Mouse (Mus musculus): ENCODE data around the gene Metap1. TPM values are rescaled to one million over a fixed set of nuclear protein-coding genes. Genes with fewer than 3 reads are reported as not detected.

The Metap1 gene
- polyA plus RNA-seq, 1 experiment = 63.5 TPM

- Histone ChIP-seq H3K4me3 (ENCODE audit: insufficient read depth, low read length) (no peak overlapping the region), H3K4me1 (ENCODE audit: control insufficient read depth, insufficient read depth, low read length) (no peaks in the 10 kb centered on the region), H3K27ac (ENCODE audit: insufficient read depth, low read length) (no peak overlapping the region)
- TF ChIP-seq CTCF (IDR thresholded peaks at IDR 0.05; ENCODE audit: borderline replicate concordance, insufficient read depth, low read length) (no peak), POLR2A (IDR thresholded peaks at IDR 0.05; ENCODE audit: low read depth, low read length) (no peak)
Measured at GRCm38 (mm10) chr3:138438716-138439115, 50.6 kb downstream of the Metap1 start.

GRCm38 (mm10) chr3:138431835-138432234 lies 57.5 kb downstream of the Metap1 start:
- Histone ChIP-seq H3K27ac (ENCODE audit: insufficient read depth, low read length) (no peak overlapping the region), H3K4me1 (ENCODE audit: control insufficient read depth, insufficient read depth, low read length) (no peaks in the 10 kb centered on the region), H3K4me3 (ENCODE audit: insufficient read depth, low read length) (no peak overlapping the region)
- TF ChIP-seq POLR2A (IDR thresholded peaks at IDR 0.05; ENCODE audit: low read depth, low read length) = no peak
- no peak for TF ChIP-seq CTCF (IDR thresholded peaks at IDR 0.05; ENCODE audit: borderline replicate concordance, insufficient read depth, low read length)

GRCm38 (mm10) chr3:138430360-138430976 lies 58.8 kb downstream of the Metap1 start:
- H3K4me3 ChIP-seq (ENCODE audit: insufficient read depth, low read length) = no peak overlapping the region
- no peak overlapping the region for H3K27ac ChIP-seq (ENCODE audit: insufficient read depth, low read length)
- H3K4me1 ChIP-seq (ENCODE audit: control insufficient read depth, insufficient read depth, low read length) = no peaks in the 10 kb centered on the region
- TF ChIP-seq CTCF (IDR thresholded peaks at IDR 0.05; ENCODE audit: borderline replicate concordance, insufficient read depth, low read length) = no peak
- TF ChIP-seq POLR2A (IDR thresholded peaks at IDR 0.05; ENCODE audit: low read depth, low read length) = no peak

- TF ChIP-seq POLR2A (IDR thresholded peaks at IDR 0.05; ENCODE audit: low read depth, low read length) = no peak
- TF ChIP-seq CTCF (IDR thresholded peaks at IDR 0.05; ENCODE audit: borderline replicate concordance, insufficient read depth, low read length) = no peak
- H3K4me1 ChIP-seq (ENCODE audit: control insufficient read depth, insufficient read depth, low read length) = no peaks in the 10 kb centered on the region
- no peak overlapping the region for H3K4me3 ChIP-seq (ENCODE audit: insufficient read depth, low read length)
- H3K27ac ChIP-seq (ENCODE audit: insufficient read depth, low read length) = no peak overlapping the region
Measured at GRCm38 (mm10) chr3:138424247-138424646, 65.1 kb downstream of the Metap1 start.

- Histone ChIP-seq H3K27ac (ENCODE audit: insufficient read depth, low read length) (no peak overlapping the region), H3K4me1 (ENCODE audit: control insufficient read depth, insufficient read depth, low read length) (no peaks in the 10 kb centered on the region), H3K4me3 (ENCODE audit: insufficient read depth, low read length) (no peak overlapping the region)
- TF ChIP-seq POLR2A (IDR thresholded peaks at IDR 0.05; ENCODE audit: low read depth, low read length) (no peak), CTCF (IDR thresholded peaks at IDR 0.05; ENCODE audit: borderline replicate concordance, insufficient read depth, low read length) (no peak)
Measured at GRCm38 (mm10) chr3:138423664-138424063, 65.7 kb downstream of the Metap1 start.

GRCm38 (mm10) chr3:138420385-138420784 lies 68.9 kb downstream of the Metap1 start:
- no peak overlapping the region for H3K4me3 ChIP-seq (ENCODE audit: insufficient read depth, low read length)
- H3K27ac ChIP-seq (ENCODE audit: insufficient read depth, low read length) = no peak overlapping the region
- TF ChIP-seq CTCF (IDR thresholded peaks at IDR 0.05; ENCODE audit: borderline replicate concordance, insufficient read depth, low read length) (no peak), POLR2A (IDR thresholded peaks at IDR 0.05; ENCODE audit: low read depth, low read length) (no peak)
- no peaks in the 10 kb centered on the region; the same call in 1 of the 2 replicates for H3K4me1 ChIP-seq (ENCODE audit: control insufficient read depth, insufficient read depth, low read length)

GRCm38 (mm10) chr3:138419369-138419768 lies 69.9 kb downstream of the Metap1 start:
- H3K4me3 ChIP-seq (ENCODE audit: insufficient read depth, low read length) = no peak overlapping the region
- no peak for TF ChIP-seq CTCF (IDR thresholded peaks at IDR 0.05; ENCODE audit: borderline replicate concordance, insufficient read depth, low read length)
- TF ChIP-seq POLR2A (IDR thresholded peaks at IDR 0.05; ENCODE audit: low read depth, low read length) = no peak
- no peaks in the 10 kb centered on the region; the same call in 1 of the 2 replicates for H3K4me1 ChIP-seq (ENCODE audit: control insufficient read depth, insufficient read depth, low read length)
- H3K27ac ChIP-seq (ENCODE audit: insufficient read depth, low read length) = no peak overlapping the region

GRCm38 (mm10) chr3:138415121-138415690 lies 74.1 kb downstream of the Metap1 start, which contains the start of gene Adh4:
Gene Adh4 (plus strand): TSS chr3:138415466.
- TF ChIP-seq POLR2A (IDR thresholded peaks at IDR 0.05; ENCODE audit: low read depth, low read length) = no peak
- no peak for TF ChIP-seq CTCF (IDR thresholded peaks at IDR 0.05; ENCODE audit: borderline replicate concordance, insufficient read depth, low read length)
- H3K4me3 ChIP-seq (ENCODE audit: insufficient read depth, low read length) = no peak within 1 kb of the TSS
- no peak within 1 kb of the TSS for H3K27ac ChIP-seq (ENCODE audit: insufficient read depth, low read length)
- no peaks in the 10 kb centered on the region; the same call in 1 of the 2 replicates for H3K4me1 ChIP-seq (ENCODE audit: control insufficient read depth, insufficient read depth, low read length)

- H3K4me3 ChIP-seq (ENCODE audit: insufficient read depth, low read length) = no peak overlapping the region
- no peaks in the 10 kb centered on the region for H3K4me1 ChIP-seq (ENCODE audit: control insufficient read depth, insufficient read depth, low read length)
- no peak overlapping the region for H3K27ac ChIP-seq (ENCODE audit: insufficient read depth, low read length)
- TF ChIP-seq CTCF (IDR thresholded peaks at IDR 0.05; ENCODE audit: borderline replicate concordance, insufficient read depth, low read length) (no peak), POLR2A (IDR thresholded peaks at IDR 0.05; ENCODE audit: low read depth, low read length) (no peak)
Measured at GRCm38 (mm10) chr3:138410211-138410610, 79.1 kb downstream of the Metap1 start.

- Histone ChIP-seq H3K4me3 (ENCODE audit: insufficient read depth, low read length) (no peak overlapping the region), H3K4me1 (ENCODE audit: control insufficient read depth, insufficient read depth, low read length) (no peaks in the 10 kb centered on the region), H3K27ac (ENCODE audit: insufficient read depth, low read length) (no peak overlapping the region)
- no peak for TF ChIP-seq POLR2A (IDR thresholded peaks at IDR 0.05; ENCODE audit: low read depth, low read length)
- no peak for TF ChIP-seq CTCF (IDR thresholded peaks at IDR 0.05; ENCODE audit: borderline replicate concordance, insufficient read depth, low read length)
Measured at GRCm38 (mm10) chr3:138409585-138409984, 79.7 kb downstream of the Metap1 start.

Other genes starting within 250 kb of the Metap1 start
- 2.2 and 7.2 TPM in 2 replicates for gene Adh1, start 228.5 kb downstream of the Metap1 start, polyA plus RNA-seq (2011; ENCODE audit: insufficient read length, low read depth, missing spikeins)
- gene Adh6a, start 176.2 kb downstream of the Metap1 start, polyA plus RNA-seq (2011; ENCODE audit: insufficient read length, low read depth, missing spikeins) = not detected in 2 replicates
- gene Adh6b, start 147.7 kb downstream of the Metap1 start, polyA plus RNA-seq (2011; ENCODE audit: insufficient read length, low read depth, missing spikeins) = not detected in 2 replicates
- not detected in 2 replicates for gene Adh4, start 74.0 kb downstream of the Metap1 start, polyA plus RNA-seq (2011; ENCODE audit: insufficient read length, low read depth, missing spikeins)
- 124 and 129 TPM in 2 replicates for gene Adh5, start 46.4 kb downstream of the Metap1 start, polyA plus RNA-seq (2011; ENCODE audit: insufficient read length, low read depth, missing spikeins)
- gene Eif4e, start 36.7 kb upstream of the Metap1 start, polyA plus RNA-seq (2011; ENCODE audit: insufficient read length, low read depth, missing spikeins) = 248 and 280 TPM in 2 replicates

Data from embryonic fibroblast, embryonic 13.5 days (primary cell).